Mouse (Mus musculus): Measurements from ENCODE around the gene Cab39l.

DNA sequence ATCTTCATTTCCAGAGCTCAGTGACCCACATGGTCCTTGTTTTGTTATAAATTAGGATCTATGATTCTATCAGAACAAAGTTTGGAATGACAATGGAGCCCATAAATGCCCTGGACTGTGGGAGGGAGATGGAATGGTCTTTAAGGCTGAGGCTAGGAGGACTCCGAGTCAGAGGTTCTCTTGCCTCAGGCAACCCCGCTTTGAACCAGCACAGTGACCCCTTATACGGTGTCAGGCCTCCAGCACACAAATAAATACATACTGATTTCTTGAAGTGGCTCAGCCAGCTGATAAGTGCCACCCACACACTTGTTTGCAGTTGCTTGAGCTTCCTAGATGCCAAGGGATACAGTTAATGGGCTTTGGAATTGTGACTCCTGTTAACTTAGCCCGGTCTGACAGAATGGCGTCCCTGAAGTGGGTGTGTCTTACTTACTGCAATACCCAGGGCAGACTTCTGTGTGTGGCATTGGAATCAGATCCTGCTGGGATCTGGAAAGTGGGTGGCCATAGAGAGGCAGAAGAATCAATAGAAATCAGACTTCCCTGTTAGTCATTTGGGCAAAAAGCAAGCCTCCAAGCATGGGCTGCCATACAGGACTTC lies 192.6 kb downstream of the Cab39l start:
- no peak for TF ChIP-seq POLR2A (IDR thresholded peaks at IDR 0.05; ENCODE audit: low read depth, low read length)
- TF ChIP-seq CTCF (IDR thresholded peaks at IDR 0.05; ENCODE audit: extremely low read depth, insufficient read depth, insufficient read length, insufficient replicate concordance): no peak
